Mouse (Mus musculus) megakaryocyte, embryonic 14.5 days (primary cell): ENCODE measurements around the gene Cdc27.

Experiments
- FLI1 ChIP-seq: IDR thresholded peaks from 2 replicates; pipeline ENCODE4 v1.6.1; 2012; ENCODE audit warnings: low read length, inconsistent platforms, mixed read lengths
- GATA1 ChIP-seq: IDR thresholded peaks from 3 replicates; pipeline ENCODE4 v1.6.1; 2012; ENCODE audit warnings: mixed read lengths, low read length, inconsistent platforms, borderline replicate concordance

GRCm38 (mm10) chr11:104589570-104589969 is 39.1 kb upstream of the Cdc27 start:
- TF ChIP-seq GATA1 = no peak
- no peak for TF ChIP-seq FLI1
